Mouse (Mus musculus) left cerebral cortex, adult 18-20 months (tissue): Measurements from ENCODE around the gene Tsc2. TPM values are rescaled to one million over a fixed set of nuclear protein-coding genes. Genes with fewer than 3 reads are reported as not detected.

ENCODE experiments used
- microRNA-seq, 2 experiments: library from miRNA; unstranded; fragments of <30 nt; microRNA quantifications; one replicate each; pipeline ENCODE4 v1.2.0; 2021
- total RNA-seq, 2 experiments: library from RNA; stranded (reverse); gene quantifications; 2 replicates each; pipeline ENCODE4 v1.2.3; 2021

The Tsc2 gene
- total RNA-seq, 2 experiments from 2014 or later, result 136 to 153 TPM

Small RNA genes within 50 kb of the gene (microRNA-seq; reads per million reads assigned to microRNA genes)
- gene Gm24589, result 8.9 to 12.5 reads per million in 2 experiments

Other genes starting within 250 kb of the Tsc2 start
- 100 to 1,000 TPM; 129 to 133 TPM for gene Rnps1, start 218.1 kb downstream of the Tsc2 start, total RNA-seq
- gene Eci1, start 206.0 kb downstream of the Tsc2 start, total RNA-seq, result 10 to 100 TPM; 28.0 to 28.7 TPM
- gene Dnase1l2, start 189.5 kb downstream of the Tsc2 start, total RNA-seq, result 10 to 100 TPM; 10.0 to 10.1 TPM
- 10 to 100 TPM; 32.5 to 34.3 TPM for gene E4f1, start 162.3 kb downstream of the Tsc2 start, total RNA-seq
- gene Pgp, start 162.2 kb downstream of the Tsc2 start, total RNA-seq, result 10 to 100 TPM; 69.6 to 70.1 TPM
- 1 to 10 TPM; 2.0 to 2.1 TPM for gene Bricd5, start 158.7 kb downstream of the Tsc2 start, total RNA-seq
- gene Mlst8, start 153.6 kb downstream of the Tsc2 start, total RNA-seq, result 10 to 100 TPM; 34.9 to 35.3 TPM
- gene Caskin1, start 144.0 kb downstream of the Tsc2 start, total RNA-seq, result 100 to 1,000 TPM; 123 to 129 TPM
- gene Traf7, start 104.7 kb downstream of the Tsc2 start, total RNA-seq, result 10 to 100 TPM; 64.2 to 83.9 TPM
- gene Rab26, start 98.4 kb downstream of the Tsc2 start, total RNA-seq, result 10 to 100 TPM; 45.8 to 50.0 TPM
- 10 to 100 TPM; 67.5 to 71.2 TPM for gene Pkd1, start 82.8 kb downstream of the Tsc2 start, total RNA-seq
- 1 to 10 TPM; 4.1 to 7.4 TPM for gene Nthl1, start 50 bp upstream of the Tsc2 start, total RNA-seq
- gene Slc9a3r2, start 17.7 kb upstream of the Tsc2 start, total RNA-seq, result 10 to 100 TPM; 47.3 to 52.7 TPM
- gene Npw, start 25.8 kb upstream of the Tsc2 start, total RNA-seq, result 1 to 10 TPM; 2.1 TPM
- gene Zfp598, start 37.1 kb upstream of the Tsc2 start, total RNA-seq, result 10 to 100 TPM; 41.4 to 45.5 TPM
- gene Syngr3, start 57.3 kb upstream of the Tsc2 start, total RNA-seq, result 100 to 1,000 TPM; 191 to 195 TPM
- 10 to 100 TPM; 20.6 to 23.9 TPM for gene Gfer, start 63.5 kb upstream of the Tsc2 start, total RNA-seq
- gene Noxo1, start 63.6 kb upstream of the Tsc2 start, total RNA-seq, result 1 to 10 TPM; 1.9 to 2.1 TPM
- gene Tbl3, start 75.0 kb upstream of the Tsc2 start, total RNA-seq, result 10 to 100 TPM; 28.5 to 30.5 TPM
- under 1 TPM in 1 of 2 experiments, not detected in 1; 0.56 TPM for gene Rnf151, start 85.4 kb upstream of the Tsc2 start, total RNA-seq
- 100 to 1,000 TPM; 268 to 301 TPM for gene Rps2, start 85.5 kb upstream of the Tsc2 start, total RNA-seq
- gene Ndufb10, start 91.8 kb upstream of the Tsc2 start, total RNA-seq, result 100 to 1,000 TPM; 220 to 246 TPM
- under 1 TPM; 0.40 to 0.65 TPM for gene Rpl3l, start 95.2 kb upstream of the Tsc2 start, total RNA-seq
- gene Msrb1, start 104.0 kb upstream of the Tsc2 start, total RNA-seq, result 10 to 100 TPM; 34.9 to 37.2 TPM
- gene Hs3st6, start 120.4 kb upstream of the Tsc2 start, total RNA-seq, result 1 to 10 TPM in 1 of 2 experiments, under 1 TPM in 1; 0.30 to 1.0 TPM
- gene Meiob, start 171.7 kb upstream of the Tsc2 start, total RNA-seq, result not detected
- 100 to 1,000 TPM; 136 to 146 TPM for gene Hagh, start 207.5 kb upstream of the Tsc2 start, total RNA-seq
- 10 to 100 TPM; 17.6 to 21.5 TPM for gene Fahd1, start 217.7 kb upstream of the Tsc2 start, total RNA-seq
- gene Igfals, start 233.4 kb upstream of the Tsc2 start, total RNA-seq, result not detected